ENCODE assay signal across 10 mouse cellular contexts in genomic region chr16:90738092-90738956, GRCm38 (mm10). TPM values are rescaled to one million over a fixed set of nuclear protein-coding genes. Genes with fewer than 3 reads are reported as not detected.
DNase-seq lines count a peak whose midpoint lies in the region; ATAC-seq lines count a peak whose summit lies in the region.
"Had no signal": no experiment of that assay in that cellular context is flagged by ENCODE, and none has a peak within 500 bp of the region (broad histone marks: within the 10 kb centered on the region; RNA-seq: fewer than 3 reads in every experiment).

Gene Mrap, plus strand, starts transcription at chr16:90738207.

- WGBS in forebrain, embryonic 10.5 days = 87% methylated on average over 26 of the region's 26 CpGs
- 88% methylated on average over 26 of the region's 26 CpGs for WGBS in forebrain, embryonic 16.5 days

- H3K9me3 ChIP-seq in forebrain, embryonic 10.5 days = no peaks in the 10 kb centered on the region
- H3K9me3 ChIP-seq in forebrain, embryonic 16.5 days (ENCODE audit: control insufficient read depth, low read length) = no peaks in the 10 kb centered on the region
- H3K9me3 ChIP-seq: embryonic facial prominence, embryonic 13.5 days had no signal

- H3K27ac ChIP-seq in forebrain, embryonic 10.5 days = peak within 1 kb of the TSS; percentile 62; the same call in 1 of the 2 replicates
- H3K27ac ChIP-seq in forebrain, embryonic 16.5 days (ENCODE audit: low read length) = no peak within 1 kb of the TSS
- H3K27ac ChIP-seq: embryonic facial prominence, embryonic 13.5 days had no signal

- H3K4me3 ChIP-seq in forebrain, embryonic 10.5 days = no peak within 1 kb of the TSS
- no peak within 1 kb of the TSS for H3K4me3 ChIP-seq in forebrain, embryonic 16.5 days (replicated peaks; ENCODE audit: low read length)
- H3K4me3 ChIP-seq: embryonic facial prominence, embryonic 13.5 days had no signal

- intact Hi-C loops in heart, postnatal 10 days (cut with DNase I) = loop anchor here (5.0 kb wide), 1 partner anchor 194 kb away; no protein-coding TSS in a partner anchor
- intact Hi-C loops in left cerebral cortex, postnatal 36 days (cut with DNase I) = no loop called here

- no peaks in the 10 kb centered on the region for H3K36me3 ChIP-seq in forebrain, embryonic 10.5 days (replicated peaks)
- H3K36me3 ChIP-seq in forebrain, embryonic 16.5 days (ENCODE audit: control insufficient read depth, insufficient read depth) = no peaks in the 10 kb centered on the region
- H3K36me3 ChIP-seq: embryonic facial prominence, embryonic 13.5 days had no signal

- no peaks in the 10 kb centered on the region for H3K27me3 ChIP-seq in forebrain, embryonic 10.5 days (ENCODE audit: poor library complexity, severe bottlenecking)
- no peaks in the 10 kb centered on the region for H3K27me3 ChIP-seq in forebrain, embryonic 16.5 days (replicated peaks; ENCODE audit: control insufficient read depth, insufficient read depth, low read length)
- H3K27me3 ChIP-seq: embryonic facial prominence, embryonic 13.5 days had no signal

- ATAC-seq in forebrain, embryonic 16.5 days = no peak

- no peak for DNase-seq in forebrain, embryonic 10.5 days (ENCODE audit: extremely low spot score, low spot score)
- DNase-seq in adrenal gland, postnatal 14 days = peak; percentile 95
- DNase-seq in heart, postnatal 10 days = peak; percentile 83 to 84
- DNase-seq in lung, postnatal 10 days = peak; percentile 73
- no peak for DNase-seq in natural killer cell, adult 2 months (ENCODE audit: low spot score in 2 of 2)
- DNase-seq in cerebellum, adult 11-12 months = no peak
- no peak for DNase-seq in left cerebral cortex, postnatal 36 days (ENCODE audit: low spot score in 2 of 2)
- DNase-seq: thymus, postnatal 36 days had no signal

- peaks cover 19% of the 10 kb centered on the region for H3K4me1 ChIP-seq in forebrain, embryonic 10.5 days
- no peaks in the 10 kb centered on the region for H3K4me1 ChIP-seq in forebrain, embryonic 16.5 days (replicated peaks; ENCODE audit: control insufficient read depth, insufficient read depth, low read length)

- no peak within 1 kb of the TSS for H3K9ac ChIP-seq in forebrain, embryonic 16.5 days (replicated peaks; ENCODE audit: low read depth, low read length)
- H3K9ac ChIP-seq: embryonic facial prominence, embryonic 13.5 days had no signal

- H3K4me2 ChIP-seq in forebrain, embryonic 16.5 days (ENCODE audit: low read length) = no peak within 1 kb of the TSS
- H3K4me2 ChIP-seq: embryonic facial prominence, embryonic 13.5 days had no signal

RNA-seq across cellular contexts. Expression of gene Mrap, which starts in this region (rescaled TPM):
- polyA plus RNA-seq in forebrain, embryonic 10.5 days (2016; fragmentation: Nextera tagmentation; extraction: Ambion mirVana) = 2.4 and 2.6 TPM in 2 replicates
- polyA plus RNA-seq in forebrain, embryonic 16.5 days (2015; fragmentation: Nextera tagmentation; extraction: Ambion mirVana) = not detected in 2 replicates
- 497 and 542 TPM in 2 replicates for total RNA-seq in adrenal gland, postnatal 14 days (2021)
- total RNA-seq in heart, postnatal 10 days (2021) = 10 to 100 TPM; 21.5 to 27.5 TPM
- not detected for total RNA-seq in left cerebral cortex, postnatal 36 days (2021)
- polyA plus RNA-seq: embryonic facial prominence, embryonic 13.5 days had no signal

Comparison
In these comparisons a context has a peak if more than half of its experiments do, and no peak if none do; other contexts are left out.
1. RNA of gene Mrap (total RNA-seq): 497 to 542 TPM in adrenal gland, postnatal 14 days and 21.5 to 27.5 TPM in heart, postnatal 10 days; not detected in left cerebral cortex, postnatal 36 days; every median in the first group is over 10 times any median in the second.
2. RNA of gene Mrap (total RNA-seq): 497 to 542 TPM in adrenal gland, postnatal 14 days; 21.5 to 27.5 TPM in heart, postnatal 10 days; every median in the first group is over 10 times any median in the second.
3. DNase-seq: peak in adrenal gland, postnatal 14 days (single experiment), heart, postnatal 10 days (2 of 2) and lung, postnatal 10 days (single experiment); none in forebrain, embryonic 10.5 days (single experiment), natural killer cell, adult 2 months (0 of 2), cerebellum, adult 11-12 months (single experiment) and left cerebral cortex, postnatal 36 days (0 of 2).